Mouse (Mus musculus) ES-Bruce4 (cell line): ENCODE measurements around the gene Pmvk.

Experiments
- CTCF ChIP-seq: IDR thresholded peaks from one replicate; pipeline ENCODE4 v1.8.1; 2011; ENCODE audit warnings: low read depth, low read length
- EP300 ChIP-seq: IDR thresholded peaks from 2 replicates; pipeline ENCODE4 v1.6.1; 2011; ENCODE audit warnings: low read depth, low read length; ENCODE audit not compliant: insufficient read depth
- POLR2A ChIP-seq: IDR thresholded peaks from one replicate; pipeline ENCODE4 v1.8.1; 2011; ENCODE audit warnings: low read length; ENCODE audit not compliant: insufficient read depth

- TF ChIP-seq POLR2A (no peak), CTCF (no peak), EP300 (no peak)
Measured at GRCm38 (mm10) chr3:89410864-89411263, 43.5 kb upstream of the Pmvk start.
